Mouse (Mus musculus): Measurements from ENCODE around the gene Snx9. TPM values are rescaled to one million over a fixed set of nuclear protein-coding genes. Genes with fewer than 3 reads are reported as not detected.

Snx9 gene
- polyA plus RNA-seq, 1 experiment from 2014 or later: 21.1 TPM

DNA sequence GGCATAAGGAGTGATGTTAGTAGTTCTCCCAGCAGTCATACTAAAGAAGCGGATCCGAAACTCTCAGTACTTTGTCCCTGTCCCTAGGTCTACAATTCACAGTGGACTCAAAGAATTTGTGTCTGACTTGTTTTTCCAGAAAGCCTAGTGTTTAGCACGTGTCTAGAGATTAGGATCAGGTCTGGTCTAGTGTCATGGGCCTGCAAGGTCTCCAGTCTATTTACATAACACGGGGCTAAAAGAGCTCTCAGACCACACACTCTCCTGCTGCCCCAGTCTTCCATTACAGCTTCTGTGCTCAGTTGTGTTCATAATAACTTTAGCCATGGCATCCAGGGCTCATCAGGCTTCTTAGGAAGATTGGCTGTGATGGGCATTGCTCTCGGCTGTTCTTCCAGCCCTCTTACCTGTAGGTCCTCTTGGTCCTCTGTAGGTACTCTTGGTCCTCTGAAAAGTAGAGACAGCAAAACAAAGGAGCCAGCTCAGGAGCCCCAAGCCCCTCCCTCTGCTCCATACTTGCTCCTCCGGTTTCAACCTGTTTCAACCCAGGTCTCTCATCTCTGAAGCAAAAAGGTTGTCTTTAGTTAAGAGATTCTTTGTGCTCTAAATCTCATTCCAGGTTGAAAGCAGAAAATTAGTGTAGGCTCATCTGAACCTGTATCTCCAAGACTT, 62.6 kb downstream of the Snx9 start:
- Histone ChIP-seq H3K27me3 (no peaks in the 10 kb centered on the region), H3K9ac (no peak overlapping the region), H3K4me2 (no peak overlapping the region), H3K36me3 (peaks cover 56% of the 10 kb centered on the region), H3K4me1 (replicated peaks) (no peaks in the 10 kb centered on the region), H3K9me3 (replicated peaks) (no peaks in the 10 kb centered on the region), H3K27ac (no peak overlapping the region), H3K4me3 (no peak overlapping the region)
- ATAC-seq (replicated peaks; ENCODE audit: insufficient number of reproducible peaks, insufficient read depth, low FRiP score, low read depth): no peak
- WGBS: 64% methylated on average over 6 of the region's 6 CpGs

DNA sequence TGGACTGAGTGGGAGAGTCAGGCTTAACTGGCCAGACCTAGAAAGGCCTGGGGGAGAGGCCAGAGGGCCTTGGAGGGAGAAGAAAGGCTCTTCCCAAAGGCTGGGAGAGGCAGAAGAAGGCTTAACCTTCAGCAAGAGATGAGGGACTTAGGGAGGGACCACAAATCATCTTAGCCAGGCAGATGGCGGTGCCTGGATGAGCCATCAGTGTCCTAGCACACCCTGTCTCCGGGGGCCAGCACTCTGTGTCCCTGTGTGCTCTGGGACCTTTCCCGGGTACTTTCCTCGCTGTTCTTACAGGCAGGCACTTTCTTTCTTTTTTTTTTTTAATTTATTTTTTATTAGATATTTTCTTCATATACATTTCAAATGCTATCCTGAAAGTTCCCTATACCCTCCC, 68.6 kb downstream of the Snx9 start:
- Histone ChIP-seq H3K4me1 (replicated peaks) (no peaks in the 10 kb centered on the region), H3K27ac (no peak overlapping the region), H3K27me3 (no peaks in the 10 kb centered on the region), H3K36me3 (peaks cover 40% of the 10 kb centered on the region), H3K9ac (no peak overlapping the region), H3K4me3 (no peak overlapping the region), H3K4me2 (no peak overlapping the region), H3K9me3 (replicated peaks) (no peaks in the 10 kb centered on the region)
- 90% methylated on average over 4 of the region's 4 CpGs for WGBS
- no peak for ATAC-seq (replicated peaks; ENCODE audit: insufficient number of reproducible peaks, insufficient read depth, low FRiP score, low read depth)

DNA sequence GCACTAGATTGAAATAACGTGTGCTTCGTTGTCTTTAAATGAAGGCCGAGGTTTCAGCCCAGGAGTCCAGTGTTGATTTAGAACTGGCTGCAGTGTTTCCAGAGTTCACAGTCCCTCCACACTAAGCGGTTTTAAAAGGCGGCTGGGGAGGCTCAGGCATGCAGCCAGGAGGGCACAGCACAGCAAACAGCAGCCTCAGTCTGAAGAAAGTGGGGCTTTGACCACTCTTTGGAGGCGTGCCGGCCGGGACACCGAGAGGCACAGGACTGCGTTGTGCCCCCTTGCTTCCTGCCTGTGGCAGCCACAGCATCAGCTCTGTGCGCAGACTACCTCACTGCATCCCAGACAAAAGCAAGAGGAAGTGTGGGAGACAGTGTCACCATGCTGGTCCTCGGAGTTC, 70.5 kb downstream of the Snx9 start:
- no peaks in the 10 kb centered on the region for H3K4me1 ChIP-seq (replicated peaks)
- peaks cover 32% of the 10 kb centered on the region; the same call in 1 of the 2 replicates for H3K36me3 ChIP-seq
- no peak overlapping the region for H3K9ac ChIP-seq
- no peaks in the 10 kb centered on the region for H3K9me3 ChIP-seq (replicated peaks)
- no peak overlapping the region for H3K4me3 ChIP-seq
- H3K4me2 ChIP-seq: no peak overlapping the region
- WGBS: 82% methylated on average over 12 of the region's 12 CpGs
- ATAC-seq (replicated peaks; ENCODE audit: insufficient number of reproducible peaks, insufficient read depth, low FRiP score, low read depth): no peak
- H3K27me3 ChIP-seq: no peaks in the 10 kb centered on the region
- H3K27ac ChIP-seq: no peak overlapping the region

DNA sequence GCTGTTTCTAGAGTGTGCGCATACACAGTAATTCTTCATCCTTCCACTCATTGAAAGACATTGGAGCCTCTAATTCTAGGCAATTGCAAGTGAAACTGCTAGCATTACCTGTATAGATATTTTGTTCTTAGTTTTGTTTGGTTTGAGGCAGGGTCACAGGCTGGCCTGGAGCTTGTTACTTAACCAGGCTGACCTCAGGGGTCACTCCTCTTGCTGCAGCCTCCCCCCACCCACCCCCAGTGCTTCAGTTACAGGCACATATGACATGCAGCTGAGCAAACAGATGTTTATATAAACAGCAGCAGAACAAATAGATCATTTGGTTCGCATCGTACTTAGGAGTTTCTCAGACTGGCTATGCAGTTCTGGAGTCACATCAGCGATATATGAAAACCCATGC, 71.7 kb downstream of the Snx9 start:
- 91% methylated on average over 4 of the region's 4 CpGs for WGBS
- Histone ChIP-seq H3K4me3 (no peak overlapping the region), H3K36me3 (peaks cover 28% of the 10 kb centered on the region; the same call in 1 of the 2 replicates), H3K9ac (no peak overlapping the region), H3K27me3 (no peaks in the 10 kb centered on the region), H3K27ac (no peak overlapping the region), H3K9me3 (replicated peaks) (no peaks in the 10 kb centered on the region), H3K4me2 (no peak overlapping the region), H3K4me1 (replicated peaks) (no peaks in the 10 kb centered on the region)
- ATAC-seq (replicated peaks; ENCODE audit: insufficient number of reproducible peaks, insufficient read depth, low FRiP score, low read depth): no peak

DNA sequence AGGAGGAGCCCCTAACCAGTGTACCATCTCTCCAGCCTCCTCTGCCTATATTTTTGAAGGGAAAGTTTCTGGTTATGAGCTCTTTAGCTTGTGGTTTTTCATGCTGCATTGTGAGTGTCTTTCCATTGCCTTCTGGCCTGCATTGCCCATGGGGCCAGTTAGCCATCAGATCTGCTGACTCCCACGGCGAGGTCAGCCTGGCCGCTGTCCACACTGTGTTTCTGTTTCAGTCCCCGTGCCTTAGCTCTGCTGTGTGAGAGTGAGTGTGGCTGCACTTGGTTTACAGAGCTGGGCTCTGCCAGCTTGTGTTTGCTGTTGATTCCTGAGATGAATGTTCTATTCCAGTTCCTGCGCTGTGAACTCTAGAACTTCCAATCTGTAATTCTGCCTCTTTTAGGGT, 73.1 kb downstream of the Snx9 start:
- ATAC-seq (replicated peaks; ENCODE audit: insufficient number of reproducible peaks, insufficient read depth, low FRiP score, low read depth): no peak
- Histone ChIP-seq H3K9me3 (replicated peaks) (no peaks in the 10 kb centered on the region), H3K36me3 (peaks cover 40% of the 10 kb centered on the region), H3K4me1 (replicated peaks) (no peaks in the 10 kb centered on the region), H3K9ac (no peak overlapping the region), H3K27ac (no peak overlapping the region), H3K4me3 (no peak overlapping the region), H3K4me2 (no peak overlapping the region), H3K27me3 (no peaks in the 10 kb centered on the region)
- 69% methylated on average over 5 of the region's 5 CpGs for WGBS

DNA sequence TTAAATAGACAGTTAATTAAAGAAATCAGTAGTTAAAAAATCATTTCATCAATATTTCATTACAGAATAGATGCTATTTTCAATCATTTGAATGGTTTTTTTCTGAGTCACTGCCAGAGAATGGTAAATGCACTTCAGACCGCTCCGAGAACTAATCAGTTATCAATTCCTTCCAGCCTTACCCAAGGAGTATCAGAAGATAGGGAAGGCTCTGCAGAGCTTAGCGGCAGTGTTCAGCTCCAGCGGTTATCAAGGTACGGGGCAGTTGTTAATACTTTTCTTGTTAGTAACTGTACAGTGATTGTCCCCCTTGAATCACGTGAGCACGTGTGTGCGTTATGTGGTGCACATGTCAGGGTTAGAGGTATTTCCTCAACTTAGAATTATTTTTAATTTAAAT, 80.8 kb downstream of the Snx9 start:
- ATAC-seq (replicated peaks; ENCODE audit: insufficient number of reproducible peaks, insufficient read depth, low FRiP score, low read depth): no peak
- WGBS: 89% methylated on average over 8 of the region's 8 CpGs
- no peak overlapping the region for H3K27ac ChIP-seq
- H3K4me3 ChIP-seq: no peak overlapping the region
- H3K4me1 ChIP-seq (replicated peaks): no peaks in the 10 kb centered on the region
- no peaks in the 10 kb centered on the region for H3K9me3 ChIP-seq (replicated peaks)
- peaks cover 55% of the 10 kb centered on the region for H3K36me3 ChIP-seq
- no peak overlapping the region for H3K9ac ChIP-seq
- H3K27me3 ChIP-seq: no peaks in the 10 kb centered on the region
- no peak overlapping the region for H3K4me2 ChIP-seq

DNA sequence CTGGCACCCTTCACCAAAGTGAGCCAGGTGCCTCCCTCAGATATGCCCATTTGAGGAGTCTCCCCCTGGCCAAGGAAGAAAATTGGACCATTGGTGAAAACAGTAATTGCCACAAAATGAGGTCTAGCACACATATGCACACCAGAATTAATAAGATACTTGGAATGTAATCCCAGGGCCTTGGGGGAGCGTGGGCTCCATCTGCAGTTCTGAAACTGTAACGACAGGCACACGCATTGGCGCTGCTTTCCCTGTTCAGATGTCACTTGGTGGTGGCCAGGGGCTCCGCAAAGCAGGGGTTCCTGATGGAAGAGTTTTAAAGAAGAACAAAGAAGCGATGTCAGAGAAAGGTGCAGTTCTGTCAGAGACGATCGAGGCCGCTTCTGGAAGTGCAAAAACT, 82.2 kb downstream of the Snx9 start:
- Histone ChIP-seq H3K36me3 (peaks cover 61% of the 10 kb centered on the region), H3K27me3 (no peaks in the 10 kb centered on the region), H3K9me3 (replicated peaks) (no peaks in the 10 kb centered on the region), H3K4me3 (no peak overlapping the region), H3K27ac (no peak overlapping the region), H3K4me1 (replicated peaks) (no peaks in the 10 kb centered on the region), H3K9ac (no peak overlapping the region), H3K4me2 (no peak overlapping the region)
- 75% methylated on average over 9 of the region's 9 CpGs for WGBS
- no peak for ATAC-seq (replicated peaks; ENCODE audit: insufficient number of reproducible peaks, insufficient read depth, low FRiP score, low read depth)

DNA sequence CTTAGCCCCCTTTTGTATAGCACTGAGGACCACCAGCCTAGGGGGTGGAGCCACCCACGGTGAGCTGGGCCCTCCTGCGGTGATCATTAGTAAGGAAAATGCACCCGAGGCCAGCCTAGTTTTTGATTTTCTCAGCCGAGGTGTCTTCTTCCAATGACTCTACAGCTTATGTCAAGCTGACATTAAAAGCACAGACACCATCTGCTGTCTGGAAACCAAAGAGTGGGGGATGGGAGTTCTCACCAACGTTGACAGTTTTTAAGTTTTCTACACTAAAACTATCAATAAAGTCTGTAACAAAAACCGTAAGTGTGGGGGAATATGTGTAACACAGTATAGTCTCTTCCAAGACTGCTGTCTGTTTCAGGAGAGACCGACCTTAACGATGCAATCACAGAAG, 83.1 kb downstream of the Snx9 start:
- Histone ChIP-seq H3K4me3 (no peak overlapping the region), H3K9ac (no peak overlapping the region), H3K4me1 (replicated peaks) (no peaks in the 10 kb centered on the region), H3K4me2 (no peak overlapping the region), H3K36me3 (peaks cover 57% of the 10 kb centered on the region), H3K27ac (no peak overlapping the region), H3K9me3 (replicated peaks) (no peaks in the 10 kb centered on the region), H3K27me3 (no peaks in the 10 kb centered on the region)
- 77% methylated on average over 8 of the region's 8 CpGs for WGBS
- no peak for ATAC-seq (replicated peaks; ENCODE audit: insufficient number of reproducible peaks, insufficient read depth, low FRiP score, low read depth)

DNA sequence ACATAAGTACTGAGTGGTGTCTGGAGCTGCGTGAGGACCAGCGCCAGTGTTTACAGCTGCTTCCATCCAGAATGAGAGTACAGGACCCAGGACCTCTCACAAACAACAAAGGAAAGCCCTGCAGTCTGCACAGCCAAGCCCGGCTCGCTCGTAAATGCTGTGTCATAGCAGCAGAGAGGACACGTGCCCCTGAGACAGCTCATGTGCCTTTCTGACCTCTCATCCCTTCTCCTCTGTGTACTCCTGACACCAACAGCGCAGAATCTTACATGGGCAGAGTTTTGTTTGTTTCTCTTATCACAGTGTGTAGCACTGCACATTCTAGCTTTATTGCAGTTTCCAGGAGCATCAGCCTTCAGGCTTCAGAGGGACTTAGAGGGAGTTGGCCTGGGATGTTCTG, 85.6 kb downstream of the Snx9 start:
- H3K4me1 ChIP-seq (replicated peaks): no peaks in the 10 kb centered on the region
- H3K27ac ChIP-seq: no peak overlapping the region
- no peak overlapping the region for H3K4me2 ChIP-seq
- H3K9me3 ChIP-seq (replicated peaks): no peaks in the 10 kb centered on the region
- ATAC-seq (replicated peaks; ENCODE audit: insufficient number of reproducible peaks, insufficient read depth, low FRiP score, low read depth): no peak
- H3K27me3 ChIP-seq: no peaks in the 10 kb centered on the region
- 77% methylated on average over 7 of the region's 7 CpGs for WGBS
- H3K4me3 ChIP-seq: no peak overlapping the region
- H3K9ac ChIP-seq: no peak overlapping the region
- H3K36me3 ChIP-seq: peaks cover 51% of the 10 kb centered on the region

DNA sequence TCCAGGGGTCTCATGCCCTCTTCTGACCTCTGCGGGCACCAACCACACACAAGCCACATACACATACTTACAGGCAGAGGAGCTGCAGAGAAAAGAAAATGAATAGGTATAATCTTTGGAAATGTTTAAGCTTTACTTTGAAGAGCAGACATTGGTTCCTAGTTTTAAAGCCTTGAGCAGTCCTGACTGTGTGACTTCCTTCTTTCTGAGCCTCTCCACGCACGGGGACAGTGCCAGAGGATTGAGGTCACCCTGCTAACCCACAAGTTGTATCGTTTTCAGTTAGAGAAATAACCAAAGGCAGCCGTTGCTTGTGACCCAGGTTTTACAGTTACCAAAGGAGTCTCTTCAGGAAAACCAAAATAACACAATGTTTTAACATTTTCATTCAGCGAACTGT, 87.9 kb downstream of the Snx9 start:
- WGBS: 83% methylated on average over 6 of the region's 6 CpGs
- H3K36me3 ChIP-seq: peaks cover 37% of the 10 kb centered on the region

DNA sequence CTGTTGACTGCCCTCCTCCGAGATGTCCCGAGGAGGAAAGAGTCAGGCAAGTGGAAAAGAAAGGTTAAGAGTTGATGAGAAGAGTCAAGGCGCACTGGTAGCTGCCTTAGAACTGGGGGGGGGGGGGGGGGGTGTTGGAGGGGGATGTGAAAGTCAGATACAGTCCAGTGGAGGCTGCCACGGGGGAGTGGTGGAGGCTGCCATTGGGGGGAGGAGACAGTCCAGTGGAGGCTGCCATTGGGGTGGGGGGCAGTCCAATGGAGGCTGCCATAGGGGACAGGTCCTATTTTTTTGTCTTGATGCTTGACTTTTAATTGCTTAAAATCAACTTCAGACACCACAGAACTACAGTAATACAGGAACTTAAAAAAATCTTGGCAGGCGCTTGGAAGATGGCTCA, 91.0 kb downstream of the Snx9 start:
- Histone ChIP-seq H3K9me3 (replicated peaks) (no peaks in the 10 kb centered on the region), H3K4me3 (no peak overlapping the region), H3K36me3 (peaks cover 20% of the 10 kb centered on the region), H3K27ac (no peak overlapping the region), H3K4me2 (no peak overlapping the region), H3K27me3 (no peaks in the 10 kb centered on the region), H3K4me1 (replicated peaks) (peaks cover 12% of the 10 kb centered on the region), H3K9ac (no peak overlapping the region)
- 90% methylated on average over 5 of the region's 5 CpGs for WGBS
- ATAC-seq (replicated peaks; ENCODE audit: insufficient number of reproducible peaks, insufficient read depth, low FRiP score, low read depth): no peak

More for the DNA sequence above, 87.9 kb downstream of the Snx9 start:
- Histone ChIP-seq H3K4me3 (no peak overlapping the region), H3K27me3 (no peaks in the 10 kb centered on the region), H3K9me3 (replicated peaks) (no peaks in the 10 kb centered on the region), H3K4me2 (no peak overlapping the region), H3K27ac (no peak overlapping the region), H3K4me1 (replicated peaks) (no peaks in the 10 kb centered on the region), H3K9ac (no peak overlapping the region)
- no peak for ATAC-seq (replicated peaks; ENCODE audit: insufficient number of reproducible peaks, insufficient read depth, low FRiP score, low read depth)

DNA sequence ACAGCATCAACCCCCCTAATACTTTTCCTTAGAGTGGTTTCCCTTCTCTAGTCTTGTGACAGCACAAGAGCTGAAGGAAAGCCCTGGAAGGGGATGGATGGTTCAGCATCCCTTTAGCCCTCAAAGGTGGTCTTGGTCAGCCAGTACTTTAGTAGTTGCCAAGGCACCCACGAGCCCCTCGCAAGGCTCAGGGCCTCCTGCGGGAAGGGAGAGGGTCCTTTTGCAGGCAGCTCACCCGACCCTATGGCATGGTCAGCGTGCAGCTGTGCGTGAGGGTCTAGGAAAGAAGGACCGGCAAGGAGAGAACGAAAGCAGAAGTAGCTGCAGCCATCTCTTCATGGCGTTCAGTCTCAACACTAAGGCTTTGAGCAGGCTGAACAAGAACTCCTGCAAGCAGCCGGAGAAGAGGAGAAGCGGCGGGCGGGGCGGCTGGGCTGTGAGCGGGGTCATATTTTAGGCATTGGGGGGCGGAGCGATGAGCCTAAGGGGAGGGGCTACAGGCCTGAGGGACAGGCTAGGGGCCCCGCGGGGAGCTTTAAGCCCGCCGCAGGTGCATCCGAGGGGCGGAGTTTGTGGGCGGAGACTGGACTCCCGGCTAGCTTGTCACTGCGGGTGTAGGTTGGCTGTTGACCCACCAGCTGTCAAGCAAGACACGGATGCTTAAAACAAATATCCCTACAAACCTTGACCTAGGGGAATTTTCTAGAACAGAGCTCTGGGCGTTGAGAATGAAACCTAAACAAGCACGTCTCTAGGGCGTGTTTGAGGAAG, 93.6 kb downstream of the Snx9 start:
- Histone ChIP-seq H3K9me3 (replicated peaks) (no peaks in the 10 kb centered on the region), H3K4me3 (peak overlapping the region; percentile 49), H3K4me2 (peak overlapping the region; percentile 84), H3K36me3 (peaks cover under 1% of the 10 kb centered on the region; the same call in 1 of the 2 replicates), H3K27ac (peak overlapping the region; percentile 57), H3K9ac (peak overlapping the region; percentile 56), H3K27me3 (0 out of 2 replicates have a peak, but pooled peaks cover under 1% of the 10 kb centered on the region), H3K4me1 (replicated peaks) (peaks cover 12% of the 10 kb centered on the region)
- 1% methylated on average over 30 of the region's 30 CpGs for WGBS
- ATAC-seq (replicated peaks; ENCODE audit: insufficient number of reproducible peaks, insufficient read depth, low FRiP score, low read depth): peak; percentile 92
